Mouse (Mus musculus) hindbrain, embryonic 11.5 days (tissue): Measurements from ENCODE around the gene Herc3. TPM values are rescaled to one million over a fixed set of nuclear protein-coding genes. Genes with fewer than 3 reads are reported as not detected.
"Not testable (repeated sequence)": the region's sequence is repeated elsewhere in the genome, so short reads cannot be mapped to it uniquely, and the experiment has no call there.

Experiments
- ATAC-seq: fragments of 200-750 bp; cut with Nextera tagmentation; 2 replicates; pipeline ENCODE4 v1.8.0; 2017; ENCODE audit warnings: mild to moderate bottlenecking, moderate TSS enrichment, moderate library complexity; ENCODE audit not compliant: low FRiP score
- DNase-seq: peaks from one replicate; pipeline ENCODE4 v3.0.0-alpha.2; 2015; ENCODE audit warnings: low spot score
- H3K27ac ChIP-seq: fragments of 300-500 bp; sonication (generic); 2 replicates; pipeline ENCODE4 v1.5.1; 2014; ENCODE audit warnings: mild to moderate bottlenecking, low read depth, low read length
- H3K27me3 ChIP-seq: fragments of 300-500 bp; sonication (generic); 2 replicates; pipeline ENCODE4 v1.6.1; 2014; ENCODE audit warnings: mild to moderate bottlenecking, low read length, moderate library complexity, mixed read lengths; ENCODE audit not compliant: control insufficient read depth, insufficient read depth
- H3K36me3 ChIP-seq: fragments of 300-500 bp; sonication (generic); 2 replicates; pipeline ENCODE4 v1.6.1; 2014; ENCODE audit warnings: mild to moderate bottlenecking, low read length, moderate library complexity, mixed read lengths; ENCODE audit not compliant: control insufficient read depth, insufficient read depth
- H3K4me1 ChIP-seq: fragments of 300-500 bp; sonication (generic); replicated peaks from 2 replicates; pipeline ENCODE4 v1.6.1; 2014; ENCODE audit warnings: low read length, mixed read lengths; ENCODE audit not compliant: control insufficient read depth, insufficient read depth
- H3K4me2 ChIP-seq: fragments of 300-500 bp; sonication (generic); replicated peaks from 2 replicates; pipeline ENCODE4 v1.6.1; 2014; ENCODE audit warnings: mild to moderate bottlenecking, low read depth, low read length
- H3K4me3 ChIP-seq: fragments of 300-500 bp; sonication (generic); 2 replicates; pipeline ENCODE4 v1.5.1; 2014; ENCODE audit warnings: low read depth, low read length
- H3K9ac ChIP-seq: fragments of 300-500 bp; sonication (generic); 2 replicates; pipeline ENCODE4 v1.6.1; 2014; ENCODE audit warnings: low read depth, low read length
- H3K9me3 ChIP-seq: fragments of 300-500 bp; sonication (generic); 2 replicates; pipeline ENCODE4 v1.6.1; 2016; ENCODE audit warnings: low read length; ENCODE audit not compliant: control insufficient read depth
- WGBS: fragments of 180-500 bp; shearing (Covaris S2); extraction: QIAGEN DNeasy Blood & Tissue Kit; methylation state at CpG from one replicate; pipeline ENCODE4 v1.1.7; 2014; 5-methylcytosine and 5-hydroxymethylcytosine counted together
- polyA plus RNA-seq: library from polyadenylated mRNA; unstranded; fragments of >200 nt; fragmentation: Nextera tagmentation; extraction: Ambion mirVana; gene quantifications from 2 replicates; pipeline ENCODE4 v1.2.1, GENCODE M21; 2014

Herc3 gene
- polyA plus RNA-seq, 1 experiment from 2014 or later: 5.6 TPM

GRCm38 (mm10) chr6:58847836-58848235, 16.6 kb downstream of the Herc3 start:
- H3K36me3 ChIP-seq: no peaks in the 10 kb centered on the region
- 91% methylated on average over 5 of the region's 5 CpGs for WGBS
- H3K27ac ChIP-seq: no peak overlapping the region
- no peak for ATAC-seq
- no peak overlapping the region for H3K4me2 ChIP-seq
- no peak overlapping the region for H3K9ac ChIP-seq
- no peaks in the 10 kb centered on the region for H3K4me1 ChIP-seq
- H3K9me3 ChIP-seq: no peaks in the 10 kb centered on the region
- no peaks in the 10 kb centered on the region for H3K27me3 ChIP-seq
- no peak for DNase-seq
- H3K4me3 ChIP-seq: no peak overlapping the region

- no peak overlapping the region for H3K4me3 ChIP-seq
- no peak for DNase-seq
- H3K4me1 ChIP-seq: no peaks in the 10 kb centered on the region
- WGBS: 43% methylated on average over 5 of the region's 5 CpGs
- no peak overlapping the region for H3K4me2 ChIP-seq
- ATAC-seq: no peak
- no peaks in the 10 kb centered on the region for H3K36me3 ChIP-seq
- no peaks in the 10 kb centered on the region for H3K9me3 ChIP-seq
- no peaks in the 10 kb centered on the region for H3K27me3 ChIP-seq
- no peak overlapping the region for H3K9ac ChIP-seq
- H3K27ac ChIP-seq: no peak overlapping the region
These were observed 18.1 kb downstream of the Herc3 start for GRCm38 (mm10) chr6:58849356-58849755.

GRCm38 (mm10) chr6:58855676-58856367, 24.6 kb downstream of the Herc3 start:
- H3K4me3 ChIP-seq: no peak overlapping the region
- no peak overlapping the region for H3K4me2 ChIP-seq
- no peaks in the 10 kb centered on the region for H3K27me3 ChIP-seq
- DNase-seq (no peak), ATAC-seq (no peak)
- no peak overlapping the region for H3K27ac ChIP-seq
- H3K36me3 ChIP-seq: no peaks in the 10 kb centered on the region
- H3K9ac ChIP-seq: no peak overlapping the region
- H3K4me1 ChIP-seq: no peaks in the 10 kb centered on the region
- no peaks in the 10 kb centered on the region for H3K9me3 ChIP-seq
- WGBS: 88% methylated on average over 10 of the region's 10 CpGs

- 78% methylated on average over 2 of the region's 2 CpGs for WGBS
- no peak overlapping the region for H3K9ac ChIP-seq
- H3K36me3 ChIP-seq: no peaks in the 10 kb centered on the region
- no peaks in the 10 kb centered on the region for H3K9me3 ChIP-seq
- no peaks in the 10 kb centered on the region for H3K27me3 ChIP-seq
- no peak overlapping the region for H3K4me2 ChIP-seq
- ATAC-seq (no peak), DNase-seq (no peak)
- H3K4me3 ChIP-seq: no peak overlapping the region
- H3K27ac ChIP-seq: no peak overlapping the region
- no peaks in the 10 kb centered on the region for H3K4me1 ChIP-seq
These were observed 25.2 kb downstream of the Herc3 start for GRCm38 (mm10) chr6:58856494-58856893.

- H3K36me3 ChIP-seq: no peaks in the 10 kb centered on the region
- H3K27ac ChIP-seq: no peak overlapping the region
- H3K9ac ChIP-seq: no peak overlapping the region
- no peaks in the 10 kb centered on the region for H3K27me3 ChIP-seq
- ATAC-seq (no peak), DNase-seq (no peak)
- H3K4me1 ChIP-seq: no peaks in the 10 kb centered on the region
- WGBS: 83% methylated on average over 4 of the region's 4 CpGs
- H3K9me3 ChIP-seq: no peaks in the 10 kb centered on the region
- H3K4me3 ChIP-seq: no peak overlapping the region
- no peak overlapping the region for H3K4me2 ChIP-seq
These were observed 28.3 kb downstream of the Herc3 start for GRCm38 (mm10) chr6:58859517-58859916.

- WGBS: 89% methylated on average over 9 of the region's 9 CpGs
- Histone ChIP-seq H3K9ac (no peak overlapping the region), H3K4me3 (no peak overlapping the region), H3K27me3 (no peaks in the 10 kb centered on the region), H3K4me2 (no peak overlapping the region), H3K4me1 (no peaks in the 10 kb centered on the region), H3K36me3 (no peaks in the 10 kb centered on the region), H3K9me3 (no peaks in the 10 kb centered on the region), H3K27ac (no peak overlapping the region)
- ATAC-seq (no peak), DNase-seq (no peak)
These were observed 31.3 kb downstream of the Herc3 start for GRCm38 (mm10) chr6:58862446-58862993.

- Histone ChIP-seq H3K36me3 (no peaks in the 10 kb centered on the region), H3K4me1 (no peaks in the 10 kb centered on the region), H3K4me3 (no peak overlapping the region), H3K27ac (no peak overlapping the region), H3K4me2 (no peak overlapping the region), H3K27me3 (no peaks in the 10 kb centered on the region), H3K9me3 (no peaks in the 10 kb centered on the region), H3K9ac (no peak overlapping the region)
- DNase-seq (no peak), ATAC-seq (no peak)
- 92% methylated on average over 4 of the region's 4 CpGs for WGBS
These were observed 32.5 kb downstream of the Herc3 start for GRCm38 (mm10) chr6:58863631-58864235.

GRCm38 (mm10) chr6:58867858-58868257, 36.6 kb downstream of the Herc3 start:
- DNase-seq, H3K27me3 ChIP-seq, ATAC-seq, H3K4me3 ChIP-seq, H3K36me3 ChIP-seq, H3K27ac ChIP-seq, H3K9ac ChIP-seq, H3K9me3 ChIP-seq, H3K4me1 ChIP-seq, H3K4me2 ChIP-seq: not testable (repeated sequence)
- 91% methylated on average over 6 of the region's 6 CpGs for WGBS

- H3K27me3 ChIP-seq: no peaks in the 10 kb centered on the region
- DNase-seq (no peak), ATAC-seq (no peak; the same call in 1 of the 2 replicates)
- H3K9ac ChIP-seq: no peak overlapping the region
- H3K36me3 ChIP-seq: no peaks in the 10 kb centered on the region
- H3K27ac ChIP-seq: no peak overlapping the region
- H3K9me3 ChIP-seq: no peaks in the 10 kb centered on the region
- no peak overlapping the region for H3K4me3 ChIP-seq
- WGBS: 63% methylated on average over 4 of the region's 4 CpGs
- no peaks in the 10 kb centered on the region for H3K4me1 ChIP-seq
- H3K4me2 ChIP-seq: no peak overlapping the region
These were observed 48.3 kb downstream of the Herc3 start for GRCm38 (mm10) chr6:58879572-58879971.
